Mouse (Mus musculus): ENCODE measurements around the gene Zfp423.

- TF ChIP-seq CTCF (IDR thresholded peaks at IDR 0.05; ENCODE audit: insufficient read depth, low read length) (no peak), POLR2A (IDR thresholded peaks at IDR 0.05; ENCODE audit: borderline replicate concordance, extremely low read depth, low read depth, low read length) (no peak)
Observed at GRCm38 (mm10) chr8:87717445-87717844, 241.9 kb downstream of the Zfp423 start.
